ENCODE assay signal across 8 mouse cellular contexts in the genomic region with DNA sequence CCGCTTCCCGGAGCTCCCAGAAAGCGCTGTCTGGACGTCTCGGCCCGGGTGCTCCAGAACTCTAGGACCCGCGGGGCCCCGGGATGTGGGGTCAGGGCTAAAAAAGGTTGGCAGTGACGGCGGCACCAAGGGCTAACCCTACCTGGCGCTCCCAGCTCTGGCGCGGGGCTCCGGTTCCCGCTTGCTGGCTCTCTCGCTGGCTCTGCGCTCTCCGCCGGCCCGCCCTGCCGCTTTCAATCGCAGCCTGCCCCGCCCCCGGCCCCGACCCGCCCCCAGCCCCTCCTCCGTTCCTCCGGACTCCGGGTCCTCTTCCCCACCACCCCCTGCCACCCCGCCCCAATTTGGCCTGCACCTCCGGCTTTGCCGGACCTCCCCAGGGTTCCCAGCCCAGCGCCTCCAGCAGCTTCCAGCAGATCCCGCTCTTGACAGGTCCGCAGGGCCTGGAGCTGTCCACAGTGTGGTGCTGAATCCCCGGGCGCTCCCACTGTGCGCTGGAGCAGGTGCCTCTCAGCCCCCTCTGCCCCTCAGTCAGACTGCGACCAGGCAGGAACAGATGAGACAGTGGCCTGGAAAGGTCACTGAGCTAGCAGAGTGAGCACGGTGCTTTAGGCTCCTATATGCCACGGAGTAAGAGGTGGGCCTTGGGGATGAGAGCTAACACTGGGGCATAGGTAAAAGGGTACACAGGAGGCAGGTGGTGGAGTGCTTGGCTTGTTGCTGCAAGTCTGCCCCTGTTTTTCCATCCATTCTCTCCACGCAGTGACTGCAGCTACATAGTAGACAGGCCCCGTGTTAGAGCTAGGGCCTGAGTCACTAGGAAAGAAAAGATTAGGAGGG. TPM values are rescaled to one million over a fixed set of nuclear protein-coding genes. Genes with fewer than 3 reads are reported as not detected.
DNase-seq lines count a peak whose midpoint lies in the region; ATAC-seq and TF ChIP-seq lines count a peak whose summit lies in the region.

A gene (minus strand): TSS at position 199 of the 837 bp plus-strand sequence.

- TF ChIP-seq EP300 in liver, postnatal 0 days (IDR thresholded peaks at IDR 0.05; ENCODE audit: low read depth): no peak

- intact Hi-C loops in left cerebral cortex, adult 2 months (cut with DNase I): no loop called here

- peaks cover 4% of the 10 kb centered on the region for H3K4me1 ChIP-seq in embryonic facial prominence, embryonic 11.5 days (ENCODE audit: control insufficient read depth, insufficient read depth, low read length)
- peaks cover 8% of the 10 kb centered on the region for H3K4me1 ChIP-seq in heart, embryonic 15.5 days (replicated peaks)
- H3K4me1 ChIP-seq in kidney, postnatal 0 days (replicated peaks; ENCODE audit: insufficient read depth, low read length): peaks cover 7% of the 10 kb centered on the region; the same call in 1 of the 2 replicates
- no peaks in the 10 kb centered on the region for H3K4me1 ChIP-seq in liver, postnatal 0 days (ENCODE audit: insufficient read depth)
- peaks cover 18% of the 10 kb centered on the region for H3K4me1 ChIP-seq in neural tube, embryonic 15.5 days

- H3K36me3 ChIP-seq in embryonic facial prominence, embryonic 11.5 days (replicated peaks; ENCODE audit: control insufficient read depth, insufficient read depth, low read depth, low read length): no peaks in the 10 kb centered on the region
- peaks cover 17% of the 10 kb centered on the region; the same call in 1 of the 2 replicates for H3K36me3 ChIP-seq in heart, embryonic 15.5 days
- H3K36me3 ChIP-seq in kidney, postnatal 0 days (ENCODE audit: insufficient read depth, low read length): peaks cover 32% of the 10 kb centered on the region
- peaks cover 25% of the 10 kb centered on the region for H3K36me3 ChIP-seq in liver, postnatal 0 days (replicated peaks; ENCODE audit: insufficient read depth, low read length)
- peaks cover 30% of the 10 kb centered on the region for H3K36me3 ChIP-seq in neural tube, embryonic 15.5 days

- no peaks in the 10 kb centered on the region for H3K9me3 ChIP-seq in embryonic facial prominence, embryonic 11.5 days (replicated peaks; ENCODE audit: control insufficient read depth, low read length)
- H3K9me3 ChIP-seq in heart, embryonic 15.5 days (replicated peaks): no peaks in the 10 kb centered on the region
- no peaks in the 10 kb centered on the region for H3K9me3 ChIP-seq in kidney, postnatal 0 days (replicated peaks; ENCODE audit: low read length)
- no peaks in the 10 kb centered on the region for H3K9me3 ChIP-seq in liver, postnatal 0 days (ENCODE audit: low read length)
- H3K9me3 ChIP-seq in neural tube, embryonic 15.5 days (replicated peaks): no peaks in the 10 kb centered on the region

- ATAC-seq in embryonic facial prominence, embryonic 11.5 days (replicated peaks; ENCODE audit: insufficient number of reproducible peaks, low FRiP score, low TSS enrichment, low read depth): peak; percentile 83
- ATAC-seq in heart, embryonic 15.5 days (replicated peaks; ENCODE audit: insufficient number of reproducible peaks, insufficient read depth, low FRiP score, low read depth): peak; percentile 61
- peak; percentile 80 for ATAC-seq in kidney, postnatal 0 days (replicated peaks; ENCODE audit: low FRiP score, low read depth)
- peak; percentile 65 for ATAC-seq in liver, postnatal 0 days
- peak; percentile 79 for ATAC-seq in neural tube, embryonic 15.5 days (ENCODE audit: low FRiP score)

- peak within 1 kb of the TSS; percentile 92 for H3K27ac ChIP-seq in left cerebral cortex, adult 2 months
- no peak within 1 kb of the TSS for H3K27ac ChIP-seq in embryonic facial prominence, embryonic 11.5 days (replicated peaks; ENCODE audit: low read depth, low read length)
- no peak within 1 kb of the TSS for H3K27ac ChIP-seq in heart, embryonic 15.5 days
- no peak within 1 kb of the TSS for H3K27ac ChIP-seq in kidney, postnatal 0 days
- no peak within 1 kb of the TSS for H3K27ac ChIP-seq in liver, postnatal 0 days (ENCODE audit: low read depth)
- no peak within 1 kb of the TSS for H3K27ac ChIP-seq in neural tube, embryonic 15.5 days (replicated peaks)

- H3K4me3 ChIP-seq in left cerebral cortex, adult 2 months: peak within 1 kb of the TSS; percentile 70
- H3K4me3 ChIP-seq in embryonic facial prominence, embryonic 11.5 days (ENCODE audit: low read depth, low read length): peak within 1 kb of the TSS; percentile 28
- H3K4me3 ChIP-seq in heart, embryonic 15.5 days: peak within 1 kb of the TSS; percentile 30
- H3K4me3 ChIP-seq in kidney, postnatal 0 days (replicated peaks; ENCODE audit: low read depth, low read length): peak within 1 kb of the TSS; percentile 16; the same call in 1 of the 2 replicates
- peak within 1 kb of the TSS; percentile 24; the same call in 1 of the 2 replicates for H3K4me3 ChIP-seq in liver, postnatal 0 days (ENCODE audit: low read depth, low read length)
- H3K4me3 ChIP-seq in neural tube, embryonic 15.5 days (replicated peaks): peak within 1 kb of the TSS; percentile 55

- no peak for TF ChIP-seq CTCF in left cerebral cortex, adult 2 months (IDR thresholded peaks at IDR 0.05)
- no peak for TF ChIP-seq CTCF in kidney, postnatal 0 days (IDR thresholded peaks at IDR 0.05; ENCODE audit: low read depth)
- TF ChIP-seq CTCF in liver, postnatal 0 days (IDR thresholded peaks at IDR 0.05; ENCODE audit: low read depth): no peak

- H3K4me2 ChIP-seq in embryonic facial prominence, embryonic 11.5 days (ENCODE audit: low read depth, low read length): peak within 1 kb of the TSS; percentile 67
- H3K4me2 ChIP-seq in heart, embryonic 15.5 days: peak within 1 kb of the TSS; percentile 59
- peak within 1 kb of the TSS; percentile 56 for H3K4me2 ChIP-seq in kidney, postnatal 0 days (ENCODE audit: low read length)
- peak within 1 kb of the TSS; percentile 62 for H3K4me2 ChIP-seq in liver, postnatal 0 days (ENCODE audit: low read depth, low read length)
- H3K4me2 ChIP-seq in neural tube, embryonic 15.5 days: peak within 1 kb of the TSS; percentile 92

- no peak for DNase-seq in left cerebral cortex, adult 2 months (ENCODE audit: extremely low spot score in 1 of 2, low spot score in 2 of 2)
- no peak for DNase-seq in left cerebral cortex, adult 11 months (ENCODE audit: low spot score)
- DNase-seq in embryonic facial prominence, embryonic 11.5 days (ENCODE audit: low spot score): peak; percentile 86
- peak; percentile 82 for DNase-seq in kidney, postnatal 0 days (ENCODE audit: low spot score)
- peak; percentile 76 for DNase-seq in liver, postnatal 0 days
- no peak for DNase-seq in MN1 (ENCODE audit: low spot score)

- H3K27me3 ChIP-seq in embryonic facial prominence, embryonic 11.5 days (ENCODE audit: control insufficient read depth, insufficient read depth, low read length): peaks cover 13% of the 10 kb centered on the region
- H3K27me3 ChIP-seq in heart, embryonic 15.5 days: peaks cover 44% of the 10 kb centered on the region
- peaks cover 4% of the 10 kb centered on the region; the same call in 1 of the 2 replicates for H3K27me3 ChIP-seq in kidney, postnatal 0 days (ENCODE audit: insufficient read depth, low read length)
- H3K27me3 ChIP-seq in liver, postnatal 0 days (ENCODE audit: insufficient read depth, low read length): peaks cover 26% of the 10 kb centered on the region
- H3K27me3 ChIP-seq in neural tube, embryonic 15.5 days (replicated peaks): peaks cover 14% of the 10 kb centered on the region; the same call in 1 of the 2 replicates

- under 1% methylated on average over 37 of the region's 44 CpGs for WGBS in embryonic facial prominence, embryonic 11.5 days
- WGBS in heart, embryonic 15.5 days: 1% methylated on average over 33 of the region's 44 CpGs
- WGBS in kidney, postnatal 0 days: 2% methylated on average over 36 of the region's 44 CpGs
- 3% methylated on average over 28 of the region's 44 CpGs for WGBS in liver, postnatal 0 days (ENCODE audit: insufficient replicate concordance)
- under 1% methylated on average over 32 of the region's 44 CpGs for WGBS in neural tube, embryonic 15.5 days

- peak within 1 kb of the TSS; percentile 32; the same call in 1 of the 2 replicates for H3K9ac ChIP-seq in embryonic facial prominence, embryonic 11.5 days (replicated peaks; ENCODE audit: low read length)
- no peak within 1 kb of the TSS for H3K9ac ChIP-seq in heart, embryonic 15.5 days
- H3K9ac ChIP-seq in kidney, postnatal 0 days (ENCODE audit: low read depth, low read length): no peak within 1 kb of the TSS
- H3K9ac ChIP-seq in liver, postnatal 0 days (replicated peaks): no peak within 1 kb of the TSS
- H3K9ac ChIP-seq in neural tube, embryonic 15.5 days (replicated peaks): peak within 1 kb of the TSS; percentile 53

RNA-seq across cellular contexts. Expression of the gene that starts here (rescaled TPM):
- 10 to 100 TPM; 57.0 to 60.5 TPM for total RNA-seq in left cerebral cortex, adult 2 months (2021)
- 3.6 TPM in 2 replicates for polyA plus RNA-seq in embryonic facial prominence, embryonic 11.5 days (2014; fragmentation: Nextera tagmentation; extraction: Ambion mirVana)
- not detected in 2 replicates for polyA plus RNA-seq in heart, embryonic 15.5 days (2015; fragmentation: Nextera tagmentation; extraction: Ambion mirVana)
- polyA plus RNA-seq in kidney, postnatal 0 days (2015; fragmentation: Nextera tagmentation; extraction: Ambion mirVana): not detected in 2 replicates
- polyA plus RNA-seq in liver, postnatal 0 days (2015; fragmentation: Nextera tagmentation; extraction: Ambion mirVana): not detected in 2 replicates
- 4.9 and 6.4 TPM in 2 replicates for polyA plus RNA-seq in neural tube, embryonic 15.5 days (2015; fragmentation: Nextera tagmentation; extraction: Ambion mirVana)

Comparison
In these comparisons a context has a peak if more than half of its experiments do, and no peak if none do; other contexts are left out.
1. Peak in ATAC-seq, H3K4me3 ChIP-seq and H3K4me2 ChIP-seq in heart, embryonic 15.5 days; RNA of the gene not detected or under 1 TPM.
2. Peak in DNase-seq, ATAC-seq, H3K4me3 ChIP-seq and H3K4me2 ChIP-seq in kidney, postnatal 0 days; RNA of the gene not detected or under 1 TPM.
3. Peak in DNase-seq, ATAC-seq, H3K4me3 ChIP-seq and H3K4me2 ChIP-seq in liver, postnatal 0 days; RNA of the gene not detected or under 1 TPM.
4. H3K4me3 ChIP-seq: peak in every context shown above with its lines; median percentile 70 in left cerebral cortex, adult 2 months; 55 in neural tube, embryonic 15.5 days; 30 in heart, embryonic 15.5 days; 28 in embryonic facial prominence, embryonic 11.5 days; 24 in liver, postnatal 0 days; 16 in kidney, postnatal 0 days.
5. H3K9ac ChIP-seq: peak in embryonic facial prominence, embryonic 11.5 days (single experiment) and neural tube, embryonic 15.5 days (single experiment); none in heart, embryonic 15.5 days (single experiment), kidney, postnatal 0 days (single experiment) and liver, postnatal 0 days (single experiment).
6. Peak in every context shown above with its lines, with median percentiles within 50 percentile points of each other: ATAC-seq and H3K4me2 ChIP-seq.